Mouse (Mus musculus) right cerebral cortex, postnatal 4 days (tissue): Measurements from ENCODE around the gene Mpp3.
A peak's percentile ranks its signal among the peaks of the same experiment; 100 is the strongest.

Experiments used
- DNase-seq: peaks from one replicate; pipeline ENCODE4 v3.0.0-alpha.2; 2022

Gene Mpp3

DNA sequence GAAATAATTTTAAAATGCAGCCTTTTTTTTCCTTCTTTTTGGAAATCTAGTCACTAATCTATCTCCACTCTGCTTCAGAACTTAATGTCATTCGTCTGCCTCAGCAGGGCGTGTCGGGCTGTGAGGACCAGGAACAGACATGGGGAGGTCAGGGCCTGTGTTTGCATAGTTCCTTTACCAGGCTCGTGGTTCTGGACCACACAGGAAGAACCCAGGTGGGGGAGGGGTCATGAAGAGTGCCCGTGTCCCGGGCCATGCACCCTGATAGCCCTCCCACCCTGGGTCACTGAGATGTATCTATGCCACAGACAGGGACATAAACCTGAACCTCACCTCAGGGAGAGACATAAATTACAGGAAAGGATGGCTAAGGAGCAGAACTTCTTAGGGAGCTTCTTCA, 54.1 kb downstream of the Mpp3 start:
- DNase-seq = no peak

DNA sequence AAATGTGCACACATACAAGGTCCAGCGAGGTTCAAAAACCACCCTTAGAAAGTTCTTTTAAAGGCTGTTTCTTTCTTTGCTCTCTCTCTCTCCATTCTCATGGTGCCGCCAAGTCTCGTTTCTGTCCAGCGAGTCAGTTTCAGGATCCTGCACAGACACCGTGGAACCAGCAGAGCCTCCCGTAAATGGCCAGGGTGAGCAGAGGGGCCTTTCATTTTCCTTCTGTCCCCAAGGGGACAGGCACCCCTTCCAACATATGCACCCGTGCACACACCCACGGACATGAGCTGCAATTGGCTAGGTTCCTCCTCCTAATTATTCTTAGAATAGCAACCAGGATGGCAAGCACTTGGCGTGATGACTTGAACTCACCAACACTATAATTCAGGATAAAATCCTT, 54.8 kb downstream of the Mpp3 start:
- no peak for DNase-seq

DNA sequence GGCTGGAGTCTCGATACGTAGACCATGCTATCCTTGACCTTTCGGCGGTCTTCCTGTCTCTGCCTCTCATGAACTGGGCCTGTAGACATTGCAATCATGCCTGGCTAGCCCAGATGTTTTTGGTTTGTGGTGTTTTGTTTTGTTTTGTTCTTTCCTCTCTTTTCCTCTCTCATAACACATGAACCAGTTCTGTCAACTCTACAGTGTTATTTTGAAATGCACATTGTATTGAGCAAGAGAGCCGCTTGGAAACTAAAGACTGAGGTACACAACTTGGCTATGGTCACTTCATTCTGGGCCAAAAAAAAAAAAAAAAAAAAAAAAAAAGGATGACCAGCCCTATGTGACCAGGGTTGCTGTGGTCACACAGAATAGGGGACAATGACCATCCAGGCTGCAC, 55.6 kb downstream of the Mpp3 start:
- no peak for DNase-seq

DNA sequence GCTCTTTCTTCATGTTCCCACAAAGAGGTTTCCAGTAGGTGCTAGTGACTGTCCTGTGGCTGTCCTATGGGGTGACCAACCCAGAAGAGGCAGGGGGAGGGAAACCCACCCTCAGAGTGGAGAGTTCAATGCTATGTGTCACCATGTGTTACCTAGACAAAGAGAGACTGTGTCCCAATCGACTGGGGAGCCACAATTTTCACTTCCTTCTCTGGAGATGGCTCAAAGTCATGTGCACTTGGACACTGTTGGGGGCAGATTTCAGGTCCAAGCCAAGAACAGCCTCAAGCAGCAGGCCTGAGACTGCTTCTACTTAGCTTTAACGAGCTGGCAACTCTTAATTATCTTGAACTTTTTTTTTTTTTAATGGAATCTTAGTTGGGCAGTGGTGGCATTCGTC, 56.2 kb downstream of the Mpp3 start:
- DNase-seq = no peak

DNA sequence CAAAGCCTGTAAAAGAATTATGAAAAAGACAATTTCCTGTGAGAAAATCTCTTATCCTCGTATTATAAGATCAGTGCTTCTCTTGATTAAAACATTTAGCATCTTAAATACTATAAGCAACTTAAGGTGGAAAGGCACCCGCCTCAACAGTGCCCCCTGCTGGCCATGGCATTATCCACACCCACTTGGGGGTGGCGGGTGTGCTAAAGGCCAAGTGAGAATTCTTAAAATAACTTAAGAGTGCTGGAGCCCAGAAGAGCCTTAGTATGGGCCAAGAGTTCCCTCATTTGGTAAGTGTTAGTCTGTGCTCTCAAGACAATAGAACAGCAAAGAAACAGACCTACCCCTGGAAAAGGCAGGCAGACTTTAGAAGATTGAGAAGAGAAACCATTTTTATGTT, 56.9 kb downstream of the Mpp3 start:
- no peak for DNase-seq

DNA sequence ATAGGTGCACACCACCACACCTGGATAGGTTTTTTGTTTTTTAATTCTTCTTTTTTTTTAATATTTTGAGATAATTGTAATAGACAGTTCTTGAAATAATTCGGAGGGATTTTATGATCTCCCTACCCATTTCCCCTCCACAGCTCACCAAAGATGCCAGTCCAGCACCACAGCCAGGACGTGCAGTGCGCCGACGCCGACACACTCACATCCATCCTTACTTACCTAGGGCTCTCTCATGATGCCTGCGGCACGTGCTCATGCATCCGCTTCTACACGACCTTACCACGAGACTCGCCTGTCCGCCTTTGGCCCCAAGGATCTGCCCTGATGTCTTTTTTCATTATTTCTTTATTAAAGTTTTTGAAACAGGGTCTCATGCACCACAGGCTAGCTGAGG, 58.4 kb downstream of the Mpp3 start:
- DNase-seq = no peak

DNA sequence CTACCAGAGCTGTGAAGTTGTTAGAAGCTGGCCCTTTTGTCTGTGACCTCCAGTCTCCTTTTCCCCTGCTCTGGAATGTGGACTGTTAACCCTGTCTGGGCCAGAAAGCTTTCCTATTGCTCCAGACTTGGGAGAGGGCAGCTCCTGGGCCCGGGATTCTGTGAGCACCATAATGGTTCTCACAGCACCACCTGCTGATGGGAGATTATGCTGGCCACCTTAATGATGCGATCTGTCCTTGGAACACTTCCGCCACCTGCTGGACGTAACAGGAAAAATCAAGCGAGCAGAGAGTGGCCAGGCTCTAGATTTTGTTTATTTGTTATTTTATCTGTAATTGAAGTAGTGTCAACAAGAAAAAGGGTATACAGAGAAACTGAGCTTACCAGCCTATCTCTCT, 59.5 kb downstream of the Mpp3 start:
- peak; percentile 83 for DNase-seq

DNA sequence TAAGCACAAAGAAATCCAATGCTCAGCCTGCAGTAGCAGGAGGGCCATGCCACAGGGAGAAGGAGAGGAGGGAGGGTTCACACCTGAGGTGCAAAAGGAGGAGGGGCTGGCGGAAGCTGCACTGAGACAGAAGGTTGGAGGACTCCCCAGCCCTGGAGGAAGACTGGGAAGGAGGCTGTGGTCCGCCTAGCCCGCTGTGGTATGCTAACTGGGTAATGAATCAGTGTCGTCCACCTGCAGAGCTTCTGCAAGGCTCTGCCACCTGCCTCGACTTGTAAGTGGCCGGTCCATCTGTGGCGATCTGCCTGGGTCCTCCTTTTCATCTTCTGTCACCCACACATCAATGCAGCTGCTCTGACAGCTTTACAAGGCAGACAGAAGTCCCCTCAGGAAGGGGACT, 60.0 kb downstream of the Mpp3 start:
- DNase-seq = no peak

DNA sequence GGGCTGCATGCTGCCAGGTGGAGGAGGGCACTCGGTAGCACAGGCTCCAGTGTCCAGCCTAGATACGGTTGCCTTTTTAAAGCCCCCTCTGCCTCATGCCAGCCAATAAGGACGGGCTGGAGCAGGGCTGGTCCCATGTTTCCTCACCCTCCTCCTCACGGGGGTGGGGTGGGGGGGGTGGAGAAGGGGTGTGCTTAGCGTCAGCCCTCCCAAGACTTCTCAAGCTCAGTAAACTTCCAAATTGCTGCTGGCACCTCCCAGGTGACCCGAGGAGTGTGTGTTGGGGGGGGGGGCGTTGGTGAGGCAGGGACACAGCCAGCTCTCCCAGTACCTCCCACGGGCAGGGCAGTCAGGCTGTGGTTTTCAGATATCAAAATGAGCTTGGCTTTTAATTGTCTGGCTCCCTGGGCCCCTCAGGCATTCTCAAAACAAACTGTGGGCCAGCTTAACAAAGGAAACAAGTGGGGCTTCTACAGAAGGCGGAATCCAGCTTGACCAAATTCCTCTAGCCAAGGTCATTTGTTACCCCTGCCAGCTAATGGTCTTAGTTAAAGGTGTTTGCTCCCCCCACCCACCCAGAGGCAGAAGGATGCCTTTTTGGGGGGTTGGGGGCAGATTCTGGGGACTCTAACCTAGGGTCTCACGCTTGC, 61.2 kb downstream of the Mpp3 start, which contains the start of gene Sost:
Sost (minus strand) TSS at position 51 of the 650 bp plus-strand sequence.
- no peak for DNase-seq

DNA sequence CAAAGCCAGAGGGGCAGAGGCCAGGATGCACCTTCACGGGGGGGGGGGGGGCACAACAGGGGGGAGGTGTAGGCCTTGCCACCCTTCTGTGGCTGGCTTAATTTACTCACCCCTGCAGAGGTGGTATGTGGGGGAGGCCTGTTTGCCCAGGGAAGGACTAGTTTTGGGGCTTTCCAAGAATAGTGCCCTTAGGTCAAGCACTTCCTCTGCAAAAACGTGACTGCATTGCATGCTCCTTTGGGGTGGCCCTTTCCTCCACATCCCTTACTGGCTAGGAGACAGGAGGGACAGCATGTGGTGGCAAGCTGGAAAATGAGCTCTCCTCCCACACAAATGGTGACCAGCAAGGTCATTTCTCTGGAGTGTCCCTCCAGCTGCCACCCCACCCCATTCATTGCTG, 62.7 kb downstream of the Mpp3 start:
- DNase-seq = no peak

DNA sequence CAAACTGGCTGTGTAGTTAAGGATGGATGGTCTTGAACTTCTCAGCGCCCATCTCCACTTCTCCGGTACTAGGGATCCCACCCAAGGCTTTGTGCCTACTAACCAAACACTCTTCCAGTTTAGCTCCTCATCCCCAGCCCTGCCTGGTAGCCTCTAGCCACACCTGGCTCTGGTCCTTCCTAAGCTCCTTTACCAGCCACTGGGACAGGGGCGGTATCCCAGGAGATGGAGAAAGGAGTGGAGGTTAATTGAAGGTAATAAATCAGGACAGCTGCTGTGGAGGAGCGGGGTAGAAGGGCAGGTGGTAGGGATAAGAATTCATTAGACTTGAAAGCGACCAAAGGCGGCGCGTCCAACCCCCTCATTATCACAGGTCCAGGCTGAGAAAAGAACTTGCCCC, 63.6 kb downstream of the Mpp3 start:
- DNase-seq = no peak

DNA sequence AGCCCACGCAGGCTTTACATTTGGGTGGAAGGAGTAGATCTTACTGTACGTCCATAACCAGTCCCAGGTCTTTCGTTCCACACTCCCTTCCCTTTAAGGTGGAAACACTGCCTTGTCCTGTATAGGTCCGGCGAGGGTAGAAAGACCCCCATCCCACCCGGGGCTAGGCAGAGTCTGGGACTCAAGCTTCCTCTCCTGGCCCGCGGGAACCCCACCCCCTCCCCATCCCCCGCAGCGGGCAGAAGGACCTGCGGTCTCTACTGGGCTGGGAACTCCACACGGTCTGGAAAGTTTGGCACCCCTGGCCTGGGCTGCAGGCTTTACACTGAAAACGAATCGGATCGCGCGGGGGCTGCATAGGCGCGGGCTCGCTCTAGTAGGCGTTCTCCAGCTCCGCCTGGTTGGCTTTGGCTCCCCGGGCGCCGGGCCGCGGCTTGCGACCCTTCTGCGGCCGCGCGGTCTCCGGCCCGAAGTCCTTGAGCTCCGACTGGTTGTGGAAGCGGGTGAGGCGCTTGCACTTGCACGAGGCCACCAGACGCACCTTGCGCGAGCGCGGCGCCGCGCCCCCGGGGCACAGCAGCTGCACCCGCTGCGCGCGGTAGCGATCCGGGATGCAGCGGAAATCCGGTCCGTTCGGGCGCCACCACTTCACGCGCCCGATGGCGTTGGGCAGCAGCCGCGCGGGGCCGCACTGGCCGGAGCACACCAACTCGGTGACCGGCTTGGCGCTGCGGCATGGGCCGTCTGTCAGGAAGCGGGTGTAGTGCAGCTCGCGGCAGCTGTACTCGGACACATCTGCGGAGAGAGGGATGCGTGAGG, 64.6 kb downstream of the Mpp3 start:
- peak; percentile 51 for DNase-seq

DNA sequence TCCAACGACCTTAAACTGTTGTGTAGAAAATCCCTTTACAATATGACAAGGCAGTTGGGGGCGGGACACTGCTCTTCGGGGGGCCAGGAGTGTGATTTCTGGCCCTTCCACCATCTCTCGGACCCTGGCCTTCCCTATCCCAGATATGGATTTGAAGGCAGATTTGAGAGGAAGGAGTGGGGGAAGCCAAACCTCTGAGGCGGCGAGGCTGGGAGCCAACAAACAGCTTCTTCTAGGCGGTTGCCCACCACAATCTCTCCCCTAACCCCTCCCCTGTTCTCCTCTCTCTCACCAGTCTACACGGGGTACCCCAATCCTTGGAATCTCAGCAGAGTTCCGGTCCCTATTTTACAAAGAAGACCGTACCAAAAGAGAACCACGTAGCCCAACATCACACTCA, 65.2 kb downstream of the Mpp3 start:
- no peak for DNase-seq

DNA sequence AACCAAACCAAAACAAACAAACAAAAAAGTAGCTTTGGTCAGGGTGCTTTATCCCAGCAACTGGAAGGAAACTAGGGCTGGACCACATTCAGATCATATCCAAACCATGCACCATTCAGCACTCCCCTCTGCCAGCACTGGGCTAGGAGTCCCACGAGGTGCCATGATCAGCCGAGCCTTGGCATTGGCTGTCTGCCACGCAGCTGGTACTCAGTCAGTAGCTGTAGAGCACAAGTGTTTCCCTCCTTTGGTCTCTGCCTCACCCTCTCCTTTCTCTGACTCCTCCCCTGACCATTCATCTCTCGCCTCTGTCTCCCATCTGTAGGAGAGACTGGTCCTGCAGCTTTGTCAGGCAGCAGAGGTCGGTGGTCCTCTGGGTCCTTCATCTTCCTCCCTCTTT, 70.8 kb downstream of the Mpp3 start:
- no peak for DNase-seq

DNA sequence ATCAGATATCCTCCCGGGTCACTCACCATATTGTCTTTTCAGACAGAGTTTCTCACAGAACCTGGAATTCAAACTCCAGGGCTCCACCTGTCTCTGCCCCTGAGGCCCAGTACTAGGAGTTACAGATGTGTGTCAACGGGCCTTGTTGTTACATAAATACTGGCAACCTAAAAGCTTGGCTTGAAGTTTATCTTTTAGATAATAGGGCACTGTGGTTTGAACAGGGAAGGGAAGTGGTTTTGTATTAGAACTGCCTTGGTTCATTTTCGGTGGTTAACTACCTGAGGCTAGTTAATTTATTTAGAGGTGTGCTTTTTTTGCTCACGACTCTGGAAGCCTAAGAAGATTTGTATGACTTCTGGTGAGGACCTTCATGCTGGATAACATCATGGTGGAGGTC, 74.8 kb downstream of the Mpp3 start:
- no peak for DNase-seq

DNA sequence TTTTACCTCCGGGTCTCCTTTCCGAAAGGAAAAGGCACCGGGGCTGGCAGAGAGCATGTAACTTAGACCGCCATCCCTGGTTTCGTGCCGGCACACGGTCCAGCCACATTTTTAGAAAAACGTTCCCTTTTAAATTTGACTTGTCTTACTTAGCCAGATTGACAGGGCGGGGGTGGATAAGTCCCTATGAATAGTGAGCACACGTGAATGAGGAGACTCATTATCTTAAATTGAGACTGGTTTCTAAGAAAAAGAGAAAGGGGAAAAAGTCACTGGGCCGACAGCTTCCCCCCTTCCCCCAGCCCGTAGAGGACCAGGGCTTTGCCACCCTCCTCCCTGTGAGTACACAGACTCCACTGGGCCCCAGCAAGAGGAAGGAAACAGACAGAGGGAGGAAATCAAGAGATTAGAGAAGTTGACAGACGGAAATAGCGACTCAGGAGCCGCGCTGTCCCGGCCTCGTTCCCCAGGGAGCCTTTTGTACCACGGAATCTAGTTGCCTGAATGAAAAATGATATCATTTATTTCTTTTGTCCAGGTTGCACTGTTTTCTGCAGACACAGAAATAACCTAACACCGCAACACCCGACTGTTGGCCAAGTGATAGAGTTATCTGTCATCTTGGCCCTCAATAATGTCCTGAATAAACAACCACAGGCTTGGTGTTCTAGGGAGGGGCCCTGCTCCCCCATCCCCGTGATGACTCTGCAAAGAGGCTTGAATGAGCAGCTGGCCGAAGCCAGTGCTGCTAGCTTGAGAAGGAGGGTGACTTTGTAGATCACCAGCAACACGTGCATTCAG, 75.5 kb downstream of the Mpp3 start:
- no peak for DNase-seq

DNA sequence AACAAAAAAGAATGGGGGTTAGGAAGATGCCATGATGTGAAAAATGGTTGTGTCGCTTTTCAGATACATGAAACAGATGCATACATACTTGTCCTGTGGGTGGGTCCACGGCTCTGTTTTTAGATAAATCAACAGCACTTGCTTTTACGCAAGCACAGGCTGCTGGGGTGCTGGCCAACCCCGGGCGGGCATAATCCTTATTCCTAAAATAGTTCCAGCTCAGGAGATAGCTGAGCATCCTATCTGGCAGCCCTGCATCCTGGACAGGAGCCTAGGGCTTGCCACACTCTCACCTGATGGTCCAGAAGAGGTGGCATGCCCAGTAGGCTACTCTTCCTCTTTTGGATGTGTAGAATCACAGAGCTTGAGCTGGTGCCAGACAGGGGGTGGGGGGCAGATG, 78.2 kb downstream of the Mpp3 start:
- no peak for DNase-seq
